Mouse (Mus musculus) colon, adult 2 months (tissue): ENCODE results near the gene Serinc4. TPM values are rescaled to one million over a fixed set of nuclear protein-coding genes. Genes with fewer than 3 reads are reported as not detected.

ENCODE experiments used
- polyA plus RNA-seq: library from polyadenylated mRNA; depleted of rRNA; stranded (reverse); fragments of >200 nt; gene quantifications from 2 replicates; pipeline ENCODE4 v1.2.3, GENCODE M21; 2012; rRNA removed

Gene Serinc4
- 0.34 and 0.37 TPM in 2 replicates for polyA plus RNA-seq

DNA sequence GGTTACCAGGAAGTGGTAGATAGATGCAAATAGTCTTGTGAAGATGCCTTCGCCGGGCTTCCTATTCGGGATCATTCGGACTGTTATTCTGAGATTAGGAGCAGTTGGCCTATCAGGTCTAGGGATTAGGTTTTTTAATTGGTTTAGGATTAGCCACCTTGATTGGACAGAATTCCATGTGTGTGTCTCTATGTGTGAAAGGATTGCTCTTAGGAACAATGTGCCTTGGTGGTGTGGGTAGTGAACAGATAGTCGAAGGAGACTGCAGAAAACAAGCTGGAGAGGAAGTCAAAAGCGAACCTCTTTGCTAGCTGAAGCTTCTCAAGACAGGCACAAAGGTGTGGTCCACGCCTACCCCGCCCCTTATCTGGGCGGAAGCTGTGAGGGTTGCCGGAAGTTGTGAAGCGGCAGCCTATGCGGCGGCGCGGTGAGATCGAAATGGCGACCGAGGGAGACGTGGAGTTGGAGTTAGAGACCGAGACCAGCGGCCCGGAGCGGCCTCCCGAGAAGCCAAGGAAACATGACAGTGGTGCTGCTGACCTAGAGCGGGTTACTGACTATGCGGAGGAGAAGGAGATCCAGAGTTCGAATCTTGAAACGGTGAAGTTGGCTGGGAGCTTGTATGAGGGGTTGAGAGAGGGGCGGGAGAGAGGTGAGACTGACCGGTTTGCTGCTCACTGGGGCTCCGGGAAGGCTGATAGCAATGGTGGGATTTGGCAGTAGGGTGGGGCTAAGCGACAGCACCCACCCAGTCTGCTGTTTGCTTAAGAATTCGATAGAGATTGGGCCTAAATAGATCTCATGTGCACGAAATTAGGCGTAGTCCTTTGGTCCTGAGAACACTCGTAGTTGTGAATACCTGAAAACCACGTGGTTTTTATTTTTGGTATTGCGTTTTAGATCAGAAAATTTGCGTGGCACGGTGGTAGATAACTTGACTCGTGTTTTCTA, at the start of gene Serinc4:
Gene Serinc4, minus strand, starts transcription at position 90 of the 951 bp plus-strand sequence.

DNA sequence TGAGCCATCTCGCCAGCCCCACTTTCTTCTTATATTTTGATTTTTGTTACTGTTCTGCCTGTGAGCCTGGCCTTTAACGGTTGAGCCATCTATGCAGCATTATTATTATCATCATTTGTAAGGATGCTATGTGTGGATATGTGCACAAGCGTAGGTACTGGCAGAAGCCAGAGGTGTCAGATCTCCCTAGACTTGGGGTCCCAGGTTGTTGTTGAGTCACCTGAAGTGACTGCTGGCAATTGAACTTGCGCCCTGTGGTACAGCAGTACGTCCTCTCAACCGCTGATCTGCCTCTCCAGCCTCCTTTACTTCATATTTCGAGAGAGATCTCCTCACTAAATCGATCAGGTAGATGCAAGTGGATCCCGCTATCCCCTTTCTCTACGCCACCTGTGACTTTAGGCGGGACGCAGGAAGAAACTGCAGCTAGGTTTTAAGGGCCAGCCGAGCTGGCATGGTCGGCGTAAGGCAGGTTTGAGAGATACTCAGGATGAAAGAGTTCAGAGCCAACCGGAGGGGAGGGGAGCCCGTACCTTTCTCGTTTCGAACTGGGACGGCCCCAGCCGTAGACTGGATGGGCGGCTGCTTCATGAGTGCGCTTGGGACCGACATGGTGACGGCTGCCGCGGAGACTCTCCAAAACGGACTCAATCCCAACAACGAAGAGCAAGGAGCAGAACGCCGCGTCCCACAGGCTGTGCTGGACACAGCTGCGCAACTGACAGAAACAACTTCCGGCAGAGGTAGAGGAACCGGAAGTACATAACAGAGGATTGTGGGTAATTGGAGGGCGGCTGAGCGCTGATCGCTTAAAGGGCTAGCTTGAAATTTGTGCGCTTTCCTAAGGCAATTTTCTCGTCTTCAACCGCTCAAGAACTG, 17.0 kb upstream of the Serinc4 start, which contains the start of gene Mfap1b:
Gene Mfap1b, minus strand, starts transcription at position 767 of the 879 bp plus-strand sequence.

DNA sequence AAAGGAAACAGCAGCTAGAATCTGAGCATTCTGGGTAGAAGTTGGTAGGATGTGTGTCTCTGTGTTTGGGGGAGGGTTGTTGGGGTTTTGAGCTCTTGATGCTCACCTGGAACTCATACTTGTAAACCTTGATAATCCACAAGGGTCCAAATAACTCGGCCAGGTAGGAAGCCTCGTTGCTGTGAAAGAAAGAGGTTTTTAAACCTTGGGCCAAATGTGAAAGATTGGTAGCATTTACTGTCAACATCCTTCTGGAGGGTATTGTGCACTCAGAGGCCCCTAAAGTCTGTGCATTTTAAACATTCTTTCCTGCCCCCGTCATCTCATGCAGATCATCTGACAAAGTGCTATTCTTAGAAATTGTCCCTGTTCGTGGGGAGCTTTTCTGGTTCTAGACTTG, 3.6 kb downstream of the Serinc4 start, which contains the start of gene Hypk:
Gene Hypk, plus strand, starts transcription at position 301 of the 400 bp plus-strand sequence.

DNA sequence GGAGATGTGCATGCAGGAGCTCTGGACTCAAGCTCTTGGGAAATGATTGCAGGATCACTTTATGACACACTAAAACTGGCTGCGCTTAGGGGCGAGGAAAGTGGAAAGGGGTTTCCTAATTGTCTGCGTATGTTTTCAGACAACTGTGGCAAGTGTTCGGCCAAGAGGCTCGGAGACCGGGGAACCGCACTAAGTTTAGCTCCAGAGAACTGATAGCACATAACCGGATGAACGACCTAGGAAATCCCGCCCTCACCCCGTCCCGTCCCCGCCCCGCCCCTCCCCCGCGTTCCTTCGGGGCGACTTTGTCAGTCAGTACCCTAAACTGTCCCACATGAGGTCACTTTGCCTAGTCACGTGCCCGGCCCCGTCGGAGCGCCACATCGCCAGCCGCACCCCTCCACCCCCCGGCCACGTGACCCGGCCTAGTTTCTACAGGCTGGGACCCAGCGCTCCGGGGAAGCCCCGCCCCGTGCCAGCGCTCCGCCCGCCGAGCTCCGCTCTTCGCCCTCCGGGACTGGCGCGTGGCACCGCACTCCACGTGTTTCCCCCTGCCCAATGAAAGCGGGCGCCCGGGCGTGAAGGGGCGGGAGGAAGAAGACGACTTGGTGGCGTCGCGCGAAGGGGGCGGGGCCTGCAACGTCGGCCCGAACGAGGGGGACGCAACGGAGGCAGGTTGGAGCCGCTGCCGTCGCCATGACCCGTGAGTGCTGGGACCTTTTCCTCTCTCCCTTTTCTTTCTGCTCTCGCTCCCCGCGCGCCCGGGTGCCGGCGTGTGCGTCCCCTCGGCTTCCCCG, 7.6 kb downstream of the Serinc4 start, which contains the start of gene Serf2:
Gene Serf2, plus strand, starts transcription at position 457 of the 797 bp plus-strand sequence.

DNA sequence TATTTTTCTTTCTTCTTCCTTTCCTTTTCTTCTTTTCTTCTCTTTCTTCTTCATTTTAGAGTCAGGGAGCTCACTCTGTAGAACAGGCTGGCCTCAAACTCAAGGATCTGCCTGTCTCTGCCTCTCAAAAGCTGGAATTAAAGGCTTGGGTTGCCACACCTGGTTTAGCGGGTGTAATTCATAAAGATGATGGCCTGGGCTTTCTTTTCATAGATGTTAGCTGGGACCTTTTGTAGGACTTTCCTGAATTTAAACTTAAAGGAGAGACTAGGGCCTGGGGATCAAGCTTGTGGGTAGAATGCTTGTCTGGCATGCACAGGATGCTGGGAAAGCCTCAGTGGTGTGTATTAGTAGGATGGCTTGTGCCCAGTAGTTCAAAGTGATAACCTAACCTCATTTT, 12.4 kb downstream of the Serinc4 start, which contains the start of gene Ell3:
Gene Ell3, minus strand, starts transcription at position 101 of the 400 bp plus-strand sequence.

DNA sequence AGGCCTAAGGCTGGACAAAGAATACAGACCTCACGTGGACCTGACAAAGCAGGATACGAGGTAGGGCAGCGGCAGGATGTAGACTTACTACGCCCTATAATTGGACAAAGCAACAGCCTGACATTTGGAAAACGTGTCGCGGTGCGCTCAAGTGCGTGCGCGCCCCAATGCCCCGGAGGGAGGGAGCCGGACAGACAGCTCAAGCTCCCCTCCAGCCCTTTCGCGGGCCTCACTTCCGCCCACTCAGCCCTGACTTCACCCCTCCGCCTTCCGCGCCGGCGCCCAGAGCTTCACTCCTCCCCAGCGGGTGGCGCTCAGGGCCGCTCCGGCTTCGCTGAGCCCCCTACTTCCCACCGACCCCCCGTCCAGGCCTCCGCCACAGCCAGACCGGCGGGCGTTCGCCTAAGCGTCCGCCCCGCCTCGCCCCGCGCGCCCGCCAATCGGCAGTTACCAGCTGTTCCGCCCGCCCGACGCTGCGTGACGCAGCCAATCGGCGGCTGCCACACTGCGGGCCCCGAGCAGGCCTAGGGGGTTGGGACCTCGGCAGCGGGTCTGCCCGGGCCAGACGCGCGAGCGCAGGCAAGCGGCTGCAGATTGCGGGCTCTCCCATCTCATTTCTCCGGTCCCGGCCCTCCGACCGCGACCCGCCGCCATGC, 43.1 kb downstream of the Serinc4 start, which contains the start of the genes Pdia3 and Catsper2:
Gene Pdia3, plus strand, starts transcription at position 389 of the 656 bp plus-strand sequence.
Gene Catsper2, minus strand, starts transcription at position 406 of the 656 bp plus-strand sequence.

Other genes with a start within 250 kb of the Serinc4 start
- 14.7 and 19.8 TPM in 2 replicates for gene Trp53bp1, start 185.4 kb downstream of the Serinc4 start, polyA plus RNA-seq
- gene Map1a, start 167.2 kb downstream of the Serinc4 start, polyA plus RNA-seq = 5.3 and 6.6 TPM in 2 replicates
- gene Ppip5k1, start 101.4 kb downstream of the Serinc4 start, polyA plus RNA-seq = 77.6 and 90.2 TPM in 2 replicates
- gene Ckmt1, start 99.1 kb downstream of the Serinc4 start, polyA plus RNA-seq = 2,943 and 2,968 TPM in 2 replicates
- 0.17 and 0.54 TPM in 2 replicates for gene Strc, start 69.6 kb downstream of the Serinc4 start, polyA plus RNA-seq
- 1,092 and 1,384 TPM in 2 replicates for gene Pdia3, start 43.0 kb downstream of the Serinc4 start, polyA plus RNA-seq
- gene Catsper2, start 43.0 kb downstream of the Serinc4 start, polyA plus RNA-seq = 0.67 and 0.71 TPM in 2 replicates
- 6.0 and 9.6 TPM in 2 replicates for gene Ell3, start 12.5 kb downstream of the Serinc4 start, polyA plus RNA-seq
- gene Serf2, start 7.6 kb downstream of the Serinc4 start, polyA plus RNA-seq = 236 and 378 TPM in 2 replicates
- 4.7 and 5.5 TPM in 2 replicates for gene Hypk, start 3.5 kb downstream of the Serinc4 start, polyA plus RNA-seq
- gene Mfap1b, start 17.3 kb upstream of the Serinc4 start, polyA plus RNA-seq = 1.1 and 1.3 TPM in 2 replicates
- gene Mfap1a, start 49.9 kb upstream of the Serinc4 start, polyA plus RNA-seq = 0.97 and 1.3 TPM in 2 replicates
- gene Wdr76, start 49.9 kb upstream of the Serinc4 start, polyA plus RNA-seq = 1.8 and 1.9 TPM in 2 replicates